Mouse (Mus musculus) heart, adult 2 months (tissue): ENCODE measurements around the gene Dennd2c. TPM values are rescaled to one million over a fixed set of nuclear protein-coding genes. Genes with fewer than 3 reads are reported as not detected.
"Not testable (repeated sequence)": the region's sequence is repeated elsewhere in the genome, so short reads cannot be mapped to it uniquely, and the experiment has no call there.

Experiments used
- DNase-seq, 2 experiments: peaks; one replicate each; pipeline ENCODE4 v3.0.0; 2021
- H3K27ac ChIP-seq: fragments of 200-600 bp; 2 replicates; pipeline ENCODE4 v1.8.1; 2022
- H3K27me3 ChIP-seq: fragments of 200-500 bp; 2 replicates; pipeline ENCODE4 v1.6.1; 2012; ENCODE audit warnings: mild to moderate bottlenecking, low read length, inconsistent platforms, mixed read lengths; ENCODE audit not compliant: control insufficient read depth, insufficient read depth
- H3K36me3 ChIP-seq: fragments of 200-500 bp; 2 replicates; pipeline ENCODE4 v1.6.1; 2012; ENCODE audit warnings: low read length, inconsistent platforms; ENCODE audit not compliant: control insufficient read depth, insufficient read depth
- H3K4me1 ChIP-seq: fragments of 200-500 bp; 2 replicates; pipeline ENCODE4 v1.6.1; 2011; ENCODE audit warnings: low read length; ENCODE audit not compliant: control insufficient read depth, insufficient read depth
- H3K4me3 ChIP-seq: fragments of 200-600 bp; 2 replicates; pipeline ENCODE4 v1.8.1; 2022
- H3K79me2 ChIP-seq: fragments of 200-500 bp; replicated peaks from 2 replicates; pipeline ENCODE4 v1.6.1; 2012; ENCODE audit warnings: mild to moderate bottlenecking, inconsistent platforms, low read length, moderate library complexity, mixed read lengths; ENCODE audit not compliant: control insufficient read depth, insufficient read depth
- H3K9ac ChIP-seq: fragments of 200-500 bp; 2 replicates; pipeline ENCODE4 v1.6.1; 2012; ENCODE audit warnings: low read depth, mild to moderate bottlenecking, control low read depth, inconsistent platforms, low read length, mixed read lengths
- CTCF ChIP-seq: fragments of 200-600 bp; IDR thresholded peaks from 2 replicates; pipeline ENCODE4 v1.8.1; 2022; ENCODE audit warnings: antibody characterized with exemption, mild to moderate bottlenecking, moderate library complexity
- EP300 ChIP-seq: fragments of 200-500 bp; IDR thresholded peaks from 2 replicates; pipeline ENCODE4 v1.6.1; 2011; ENCODE audit warnings: low read depth, low read length, control low read depth; ENCODE audit not compliant: insufficient read depth
- POLR2A ChIP-seq: fragments of 200-500 bp; IDR thresholded peaks from 2 replicates; pipeline ENCODE4 v1.6.1; 2011; ENCODE audit warnings: mild to moderate bottlenecking, low read depth, low read length, control low read depth; ENCODE audit not compliant: insufficient read depth
- WGBS: fragments of 180-500 bp; shearing (Covaris S2); methylation state at CpG from one replicate; pipeline ENCODE4 v1.1.7; 2018; 5-methylcytosine and 5-hydroxymethylcytosine counted together
- intact Hi-C: fragments of 180-260 bp; cut with DNase I; formaldehyde crosslinking; loops from one replicate; pipeline ENCODE4 v1.15.1; 2025
- polyA plus RNA-seq: library from polyadenylated mRNA; depleted of rRNA; stranded (reverse); fragments of >200 nt; gene quantifications from 2 replicates; pipeline ENCODE4 v1.2.3, GENCODE M21; 2012
- total RNA-seq, 2 experiments: library from RNA; stranded (reverse); gene quantifications; 2 replicates each; pipeline ENCODE4 v1.2.3; 2021

Gene Dennd2c
- total and polyA plus RNA-seq, 3 experiments = 0.61 to 1.8 (median 1.5) TPM

DNA sequence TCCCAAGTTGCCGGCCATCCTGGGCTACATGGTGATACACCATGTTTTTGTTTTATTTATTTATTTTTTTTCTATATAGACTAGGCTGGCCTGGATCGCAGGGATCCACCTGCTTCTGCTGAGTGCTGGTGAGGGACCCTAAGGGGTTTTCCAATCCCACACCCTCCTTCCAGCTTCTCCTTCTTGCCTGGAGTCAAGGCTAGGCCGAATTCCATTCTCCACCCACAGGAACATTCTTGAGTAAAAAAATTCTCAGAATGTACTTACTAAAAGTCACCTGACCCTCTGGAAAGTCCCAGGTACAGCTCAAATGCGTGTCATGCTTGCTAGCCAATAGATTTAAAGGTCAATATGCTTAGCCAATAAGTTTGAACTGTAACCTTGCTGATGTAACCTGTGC is 89.8 kb downstream of the Dennd2c start:
- TF ChIP-seq POLR2A (no peak), CTCF (no peak)
- intact Hi-C loops = no loop called here

GRCm38 (mm10) chr3:103193186-103193585 is 90.8 kb downstream of the Dennd2c start:
- no peaks in the 10 kb centered on the region for H3K79me2 ChIP-seq
- no peaks in the 10 kb centered on the region for H3K27me3 ChIP-seq
- DNase-seq = no peak

More for the DNA sequence above, 89.8 kb downstream of the Dennd2c start:
- H3K4me3 ChIP-seq = no peak overlapping the region
- no peak for DNase-seq
- H3K27ac ChIP-seq = no peak overlapping the region
- H3K27me3 ChIP-seq = no peaks in the 10 kb centered on the region
- H3K9ac ChIP-seq = no peak overlapping the region
- WGBS = 86% methylated on average over 4 of the region's 4 CpGs
- H3K36me3 ChIP-seq = no peaks in the 10 kb centered on the region
- H3K79me2 ChIP-seq = no peaks in the 10 kb centered on the region
- H3K4me1 ChIP-seq = no peaks in the 10 kb centered on the region

GRCm38 (mm10) chr3:103196320-103196823 is 94.0 kb downstream of the Dennd2c start:
- intact Hi-C loops = no loop called here
- Histone ChIP-seq H3K36me3 (no peaks in the 10 kb centered on the region), H3K79me2 (no peaks in the 10 kb centered on the region), H3K27ac (no peak overlapping the region), H3K4me3 (no peak overlapping the region), H3K27me3 (no peaks in the 10 kb centered on the region), H3K9ac (no peak overlapping the region), H3K4me1 (no peaks in the 10 kb centered on the region)
- DNase-seq = no peak
- 45% methylated on average over 7 of the region's 7 CpGs for WGBS
- no peak for TF ChIP-seq EP300
- TF ChIP-seq POLR2A = no peak
- TF ChIP-seq CTCF = no peak

More at GRCm38 (mm10) chr3:103193186-103193585, 90.8 kb downstream of the Dennd2c start:
- intact Hi-C loops = no loop called here
- H3K27ac ChIP-seq = no peak overlapping the region
- H3K9ac ChIP-seq = no peak overlapping the region
- no peaks in the 10 kb centered on the region for H3K36me3 ChIP-seq
- H3K4me1 ChIP-seq = no peaks in the 10 kb centered on the region
- TF ChIP-seq EP300 (no peak), POLR2A (no peak), CTCF (no peak)
- no peak overlapping the region for H3K4me3 ChIP-seq
- 50% methylated on average over 1 of the region's 1 CpGs for WGBS

GRCm38 (mm10) chr3:103199386-103199785 is 97.0 kb downstream of the Dennd2c start:
- H3K36me3 ChIP-seq = no peaks in the 10 kb centered on the region
- TF ChIP-seq CTCF (no peak), EP300 (no peak), POLR2A (no peak)
- no peaks in the 10 kb centered on the region for H3K27me3 ChIP-seq
- no peak overlapping the region for H3K4me3 ChIP-seq
- H3K27ac ChIP-seq = no peak overlapping the region
- no peak overlapping the region for H3K9ac ChIP-seq
- WGBS = 84% methylated on average over 5 of the region's 5 CpGs
- no peaks in the 10 kb centered on the region for H3K4me1 ChIP-seq
- intact Hi-C loops = no loop called here
- no peaks in the 10 kb centered on the region for H3K79me2 ChIP-seq
- no peak for DNase-seq

DNA sequence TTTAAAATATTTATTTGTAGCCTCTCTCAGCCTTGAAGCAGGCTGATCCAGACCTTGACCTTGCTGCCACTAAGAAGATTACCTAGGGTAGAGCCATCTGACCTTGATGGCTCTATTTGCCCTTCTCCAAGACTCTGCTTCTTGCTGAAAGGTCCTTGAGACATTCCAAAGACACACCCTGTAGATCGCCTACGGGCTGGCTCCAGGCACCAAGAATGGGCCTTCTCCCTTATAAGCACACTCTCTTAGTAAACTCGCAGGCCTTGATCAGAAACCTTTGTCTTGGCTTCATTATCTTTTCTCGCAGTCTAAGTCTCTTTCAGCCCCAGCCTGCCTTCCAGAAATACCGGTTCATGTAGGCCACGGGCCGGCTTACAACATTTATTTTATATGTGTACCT is 98.7 kb downstream of the Dennd2c start:
- H3K79me2 ChIP-seq, H3K36me3 ChIP-seq, H3K9ac ChIP-seq, H3K4me3 ChIP-seq, H3K27ac ChIP-seq, intact Hi-C loops, H3K27me3 ChIP-seq, DNase-seq, H3K4me1 ChIP-seq: not testable (repeated sequence)
- 93% methylated on average over 7 of the region's 7 CpGs for whole genome bisulfite sequencing

DNA sequence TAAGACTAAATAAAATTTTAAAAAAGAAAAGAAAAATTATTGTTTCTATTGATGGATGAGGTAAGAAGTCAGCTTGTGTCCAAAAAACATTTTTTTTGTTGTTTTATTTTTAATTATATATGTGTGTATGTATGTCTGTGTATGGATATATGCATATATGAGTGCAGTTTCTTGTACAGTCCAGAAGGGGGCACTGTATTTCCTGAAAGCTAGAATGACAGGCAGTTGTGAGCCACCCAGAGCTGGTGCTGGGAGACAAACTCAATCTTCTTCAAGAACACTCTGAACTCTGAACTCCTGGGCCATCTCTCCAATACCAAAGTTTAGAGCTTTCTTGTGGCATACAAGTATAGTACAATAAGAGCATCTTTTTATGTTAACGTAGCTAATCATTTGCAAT is 101.2 kb downstream of the Dennd2c start:
- no peak for TF ChIP-seq POLR2A
- TF ChIP-seq EP300 = no peak
- no peak for TF ChIP-seq CTCF
- H3K4me3 ChIP-seq = no peak overlapping the region
- H3K27ac ChIP-seq = no peak overlapping the region
- H3K79me2 ChIP-seq = no peaks in the 10 kb centered on the region
- WGBS = 95% methylated on average over 1 of the region's 1 CpGs
- no peaks in the 10 kb centered on the region for H3K4me1 ChIP-seq
- intact Hi-C loops = no loop called here
- no peak for DNase-seq
- H3K9ac ChIP-seq = no peak overlapping the region
- no peaks in the 10 kb centered on the region for H3K36me3 ChIP-seq
- H3K27me3 ChIP-seq = no peaks in the 10 kb centered on the region

DNA sequence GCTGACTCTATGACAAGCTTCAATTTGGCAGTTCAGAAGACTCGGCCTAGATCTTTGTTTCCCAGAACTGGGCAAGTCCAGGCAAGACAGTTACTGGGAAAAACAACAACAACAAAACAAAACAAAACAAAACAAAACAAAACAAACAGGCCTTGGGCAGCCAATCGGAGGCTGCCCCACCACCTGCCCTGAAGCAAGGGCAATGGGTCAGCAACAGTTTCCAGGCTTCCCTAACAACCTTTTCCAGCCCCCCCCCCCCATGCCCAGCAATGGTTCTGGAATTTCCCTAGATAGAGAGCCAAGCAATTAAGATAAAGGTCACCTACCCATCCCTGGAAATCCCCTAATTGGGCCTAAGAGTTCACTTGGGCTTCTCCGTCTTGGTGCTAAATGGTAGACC is 102.0 kb downstream of the Dennd2c start:
- Histone ChIP-seq H3K27ac (no peak overlapping the region), H3K4me1 (no peaks in the 10 kb centered on the region), H3K27me3 (no peaks in the 10 kb centered on the region), H3K9ac (no peak overlapping the region), H3K4me3 (no peak overlapping the region), H3K79me2 (no peaks in the 10 kb centered on the region), H3K36me3 (no peaks in the 10 kb centered on the region)
- intact Hi-C loops = no loop called here
- no peak for DNase-seq
- TF ChIP-seq EP300 = no peak
- no peak for TF ChIP-seq POLR2A
- TF ChIP-seq CTCF = no peak
- WGBS = 83% methylated on average over 3 of the region's 3 CpGs
